Mouse (Mus musculus): ENCODE results near the gene Txlnb. TPM values are rescaled to one million over a fixed set of nuclear protein-coding genes. Genes with fewer than 3 reads are reported as not detected.

Txlnb gene
- polyA plus RNA-seq, 1 experiment, result 6.4 TPM

GRCm38 (mm10) chr10:17844781-17845537, 48.9 kb downstream of the Txlnb start:
- TF ChIP-seq CTCF (IDR thresholded peaks at IDR 0.05; ENCODE audit: insufficient read depth, low read length) (no peak), POLR2A (IDR thresholded peaks at IDR 0.05; ENCODE audit: borderline replicate concordance, extremely low read depth, low read depth, low read length) (no peak)
- no peak for DNase-seq
- WGBS, result 49% methylated on average over 4 of the region's 4 CpGs
- Histone ChIP-seq H3K4me1 (ENCODE audit: control insufficient read depth, insufficient read depth, low read length) (no peaks in the 10 kb centered on the region), H3K4me3 (replicated peaks; ENCODE audit: extremely low read depth, low read depth, low read length) (no peak overlapping the region)

- Histone ChIP-seq H3K4me1 (ENCODE audit: control insufficient read depth, insufficient read depth, low read length) (no peaks in the 10 kb centered on the region), H3K4me3 (replicated peaks; ENCODE audit: extremely low read depth, low read depth, low read length) (no peak overlapping the region)
- no peak for TF ChIP-seq POLR2A (IDR thresholded peaks at IDR 0.05; ENCODE audit: borderline replicate concordance, extremely low read depth, low read depth, low read length)
- TF ChIP-seq CTCF (IDR thresholded peaks at IDR 0.05; ENCODE audit: insufficient read depth, low read length), result no peak
- no peak for DNase-seq
- 86% methylated on average over 9 of the region's 9 CpGs for WGBS
Measured at GRCm38 (mm10) chr10:17857647-17858261, 61.7 kb downstream of the Txlnb start.

- no peak for TF ChIP-seq POLR2A (IDR thresholded peaks at IDR 0.05; ENCODE audit: borderline replicate concordance, extremely low read depth, low read depth, low read length)
- no peak for TF ChIP-seq CTCF (IDR thresholded peaks at IDR 0.05; ENCODE audit: insufficient read depth, low read length)
- no peak for DNase-seq
- Histone ChIP-seq H3K4me3 (replicated peaks; ENCODE audit: extremely low read depth, low read depth, low read length) (no peak overlapping the region), H3K4me1 (ENCODE audit: control insufficient read depth, insufficient read depth, low read length) (no peaks in the 10 kb centered on the region)
- WGBS, result 66% methylated on average over 6 of the region's 6 CpGs
Measured at GRCm38 (mm10) chr10:17860701-17861480, 64.9 kb downstream of the Txlnb start.

- DNase-seq, result peak; percentile 33
- TF ChIP-seq CTCF (IDR thresholded peaks at IDR 0.05; ENCODE audit: insufficient read depth, low read length) (peak; percentile 87), POLR2A (IDR thresholded peaks at IDR 0.05; ENCODE audit: borderline replicate concordance, extremely low read depth, low read depth, low read length) (no peak)
- Histone ChIP-seq H3K4me3 (replicated peaks; ENCODE audit: extremely low read depth, low read depth, low read length) (no peak overlapping the region), H3K4me1 (ENCODE audit: control insufficient read depth, insufficient read depth, low read length) (no peaks in the 10 kb centered on the region)
- 40% methylated on average over 5 of the region's 5 CpGs for WGBS
Measured at GRCm38 (mm10) chr10:17869822-17870662, 74.0 kb downstream of the Txlnb start.

- Histone ChIP-seq H3K4me3 (replicated peaks; ENCODE audit: extremely low read depth, low read depth, low read length) (no peak overlapping the region), H3K4me1 (ENCODE audit: control insufficient read depth, insufficient read depth, low read length) (no peaks in the 10 kb centered on the region)
- WGBS, result 55% methylated on average over 8 of the region's 8 CpGs
- TF ChIP-seq CTCF (IDR thresholded peaks at IDR 0.05; ENCODE audit: insufficient read depth, low read length) (no peak), POLR2A (IDR thresholded peaks at IDR 0.05; ENCODE audit: borderline replicate concordance, extremely low read depth, low read depth, low read length) (no peak)
- no peak for DNase-seq
Measured at GRCm38 (mm10) chr10:17878002-17878919, 82.2 kb downstream of the Txlnb start.

- H3K4me3 ChIP-seq (replicated peaks; ENCODE audit: extremely low read depth, low read depth, low read length), result no peak overlapping the region
- 89% methylated on average over 3 of the region's 3 CpGs for WGBS
- H3K4me1 ChIP-seq (ENCODE audit: control insufficient read depth, insufficient read depth, low read length), result no peaks in the 10 kb centered on the region
- DNase-seq, result no peak
- TF ChIP-seq CTCF (IDR thresholded peaks at IDR 0.05; ENCODE audit: insufficient read depth, low read length) (no peak), POLR2A (IDR thresholded peaks at IDR 0.05; ENCODE audit: borderline replicate concordance, extremely low read depth, low read depth, low read length) (no peak)
Measured at GRCm38 (mm10) chr10:17880038-17880437, 84.0 kb downstream of the Txlnb start.

GRCm38 (mm10) chr10:17880724-17881123, 84.7 kb downstream of the Txlnb start:
- H3K4me3 ChIP-seq (replicated peaks; ENCODE audit: extremely low read depth, low read depth, low read length), result no peak overlapping the region
- DNase-seq, result no peak
- no peaks in the 10 kb centered on the region for H3K4me1 ChIP-seq (ENCODE audit: control insufficient read depth, insufficient read depth, low read length)
- TF ChIP-seq POLR2A (IDR thresholded peaks at IDR 0.05; ENCODE audit: borderline replicate concordance, extremely low read depth, low read depth, low read length) (no peak), CTCF (IDR thresholded peaks at IDR 0.05; ENCODE audit: insufficient read depth, low read length) (no peak)
- 82% methylated on average over 2 of the region's 2 CpGs for WGBS

Other genes starting within 250 kb of the Txlnb start
- gene Cited2, start 73.0 kb upstream of the Txlnb start, polyA plus RNA-seq (2012; rRNA removed), result 55.0 and 78.3 TPM in 2 replicates
- gene Heca, start 151.8 kb downstream of the Txlnb start, polyA plus RNA-seq (2012; rRNA removed), result 23.1 and 30.9 TPM in 2 replicates
- gene Abracl, start 227.1 kb downstream of the Txlnb start, polyA plus RNA-seq (2012; rRNA removed), result 5.9 and 8.4 TPM in 2 replicates

Measured in lung, adult 2 months (tissue).